Mouse (Mus musculus): Measurements from ENCODE around the gene Atp13a3. TPM values are rescaled to one million over a fixed set of nuclear protein-coding genes. Genes with fewer than 3 reads are reported as not detected.
A peak's percentile ranks its signal among the peaks of the same experiment; 100 is the strongest.
"Not testable (repeated sequence)": the region's sequence is repeated elsewhere in the genome, so short reads cannot be mapped to it uniquely, and the experiment has no call there.

The Atp13a3 gene
- polyA plus RNA-seq, 1 experiment = 13.4 TPM

- no peak for TF ChIP-seq POLR2A (IDR thresholded peaks at IDR 0.05; ENCODE audit: low read depth, low read length)
- no peak for TF ChIP-seq CTCF (IDR thresholded peaks at IDR 0.05; ENCODE audit: extremely low read depth, insufficient read depth, insufficient read length, insufficient replicate concordance)
- no peaks in the 10 kb centered on the region; the same call in 1 of the 2 replicates for H3K4me1 ChIP-seq (ENCODE audit: control insufficient read depth, insufficient read depth, insufficient read length)
- no peak overlapping the region for H3K4me3 ChIP-seq (ENCODE audit: extremely low read depth, insufficient read depth, insufficient read length)
- H3K36me3 ChIP-seq (ENCODE audit: control insufficient read depth, insufficient read depth, low read length) = no peaks in the 10 kb centered on the region
- no peak for DNase-seq (ENCODE audit: low read depth in 1 of 2, low spot score in 2 of 2)
- WGBS = 77% methylated on average over 6 of the region's 6 CpGs
- H3K27ac ChIP-seq (ENCODE audit: insufficient read depth, low read length) = no peak overlapping the region
- H3K27me3 ChIP-seq (ENCODE audit: control insufficient read depth, insufficient read depth, low read length) = no peaks in the 10 kb centered on the region
Observed at GRCm38 (mm10) chr16:30364604-30365003, 41.2 kb downstream of the Atp13a3 start.

GRCm38 (mm10) chr16:30362528-30362927 is 43.2 kb downstream of the Atp13a3 start:
- H3K36me3 ChIP-seq (ENCODE audit: control insufficient read depth, insufficient read depth, low read length) = no peaks in the 10 kb centered on the region
- H3K4me3 ChIP-seq (ENCODE audit: extremely low read depth, insufficient read depth, insufficient read length) = no peak overlapping the region
- no peaks in the 10 kb centered on the region; the same call in 1 of the 2 replicates for H3K4me1 ChIP-seq (ENCODE audit: control insufficient read depth, insufficient read depth, insufficient read length)
- 88% methylated on average over 3 of the region's 3 CpGs for WGBS
- H3K27ac ChIP-seq (ENCODE audit: insufficient read depth, low read length) = no peak overlapping the region
- DNase-seq (ENCODE audit: low read depth in 1 of 2, low spot score in 2 of 2) = no peak
- TF ChIP-seq CTCF (IDR thresholded peaks at IDR 0.05; ENCODE audit: extremely low read depth, insufficient read depth, insufficient read length, insufficient replicate concordance) (no peak), POLR2A (IDR thresholded peaks at IDR 0.05; ENCODE audit: low read depth, low read length) (no peak)
- no peaks in the 10 kb centered on the region for H3K27me3 ChIP-seq (ENCODE audit: control insufficient read depth, insufficient read depth, low read length)

DNA sequence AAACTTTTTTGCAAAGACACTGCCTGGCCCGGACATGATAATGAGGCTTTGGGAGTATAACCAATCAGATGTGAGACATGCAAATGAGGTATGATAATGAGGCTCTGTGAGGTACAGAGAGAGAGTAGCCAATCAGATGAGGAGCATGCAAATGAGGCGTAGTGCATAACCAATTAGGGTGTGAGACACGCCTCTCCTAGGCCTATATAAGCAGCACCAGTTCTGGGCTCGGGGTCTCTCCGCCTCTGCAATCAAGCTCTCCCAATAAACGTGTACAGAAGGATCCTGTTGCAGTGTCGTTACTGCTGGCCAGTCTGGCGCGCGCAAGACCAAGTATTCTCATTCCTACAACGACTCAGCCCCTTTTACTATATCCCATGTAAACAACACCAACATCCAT is 52.3 kb downstream of the Atp13a3 start:
- not testable (repeated sequence) for H3K4me3 ChIP-seq (ENCODE audit: extremely low read depth, insufficient read depth, insufficient read length); H3K27me3 ChIP-seq (ENCODE audit: control insufficient read depth, insufficient read depth, low read length); H3K4me1 ChIP-seq (ENCODE audit: control insufficient read depth, insufficient read depth, insufficient read length); H3K27ac ChIP-seq (ENCODE audit: insufficient read depth, low read length); DNase-seq (ENCODE audit: low read depth in 1 of 2, low spot score in 2 of 2)
- H3K36me3 ChIP-seq (ENCODE audit: control insufficient read depth, insufficient read depth, low read length) = peaks cover 14% of the 10 kb centered on the region
- WGBS = 95% methylated on average over 11 of the region's 11 CpGs

- no peak overlapping the region for H3K27ac ChIP-seq (ENCODE audit: insufficient read depth, low read length)
- peaks cover 6% of the 10 kb centered on the region for H3K36me3 ChIP-seq (ENCODE audit: control insufficient read depth, insufficient read depth, low read length)
- no peak overlapping the region for H3K4me3 ChIP-seq (ENCODE audit: extremely low read depth, insufficient read depth, insufficient read length)
- H3K4me1 ChIP-seq (ENCODE audit: control insufficient read depth, insufficient read depth, insufficient read length) = peaks cover 3% of the 10 kb centered on the region; the same call in 1 of the 2 replicates
- H3K27me3 ChIP-seq (ENCODE audit: control insufficient read depth, insufficient read depth, low read length) = no peaks in the 10 kb centered on the region
- TF ChIP-seq CTCF (IDR thresholded peaks at IDR 0.05; ENCODE audit: extremely low read depth, insufficient read depth, insufficient read length, insufficient replicate concordance) (no peak), POLR2A (IDR thresholded peaks at IDR 0.05; ENCODE audit: low read depth, low read length) (no peak)
- no peak for DNase-seq (ENCODE audit: low read depth in 1 of 2, low spot score in 2 of 2)
Observed at GRCm38 (mm10) chr16:30314236-30314635, 91.5 kb downstream of the Atp13a3 start.

DNA sequence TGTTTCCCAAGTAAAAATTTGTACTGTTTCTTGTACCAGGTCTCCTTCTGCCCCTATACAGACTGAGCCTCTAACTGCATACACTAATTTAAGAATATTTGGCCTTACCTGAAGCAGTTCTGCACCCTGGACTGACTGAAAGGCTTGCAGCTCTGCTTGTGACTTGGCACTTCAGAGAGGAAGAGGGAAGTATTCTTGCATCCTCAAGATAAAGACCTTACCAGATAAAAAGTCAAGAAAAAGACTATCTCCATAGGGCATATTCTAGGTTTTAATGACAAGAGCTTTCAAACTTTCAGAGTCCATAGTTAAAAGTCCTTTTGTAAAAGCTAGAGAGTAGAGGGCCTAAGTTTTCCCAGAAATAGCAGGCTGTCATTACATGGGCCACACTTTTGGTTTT is 95.1 kb downstream of the Atp13a3 start, which contains the start of gene Gp5:
Gp5 (minus strand) TSS at position 133 of the 400 bp plus-strand sequence.
- H3K4me3 ChIP-seq (ENCODE audit: extremely low read depth, insufficient read depth, insufficient read length) = peak within 1 kb of the TSS; percentile 60; the same call in 1 of the 2 replicates

GRCm38 (mm10) chr16:30310171-30310515 is 95.6 kb downstream of the Atp13a3 start:
- TF ChIP-seq POLR2A (IDR thresholded peaks at IDR 0.05; ENCODE audit: low read depth, low read length) = no peak
- no peak for TF ChIP-seq CTCF (IDR thresholded peaks at IDR 0.05; ENCODE audit: extremely low read depth, insufficient read depth, insufficient read length, insufficient replicate concordance)
- 68% methylated on average over 8 of the region's 8 CpGs for WGBS
- Histone ChIP-seq H3K4me3 (ENCODE audit: extremely low read depth, insufficient read depth, insufficient read length) (no peak overlapping the region), H3K4me1 (ENCODE audit: control insufficient read depth, insufficient read depth, insufficient read length) (peaks cover 10% of the 10 kb centered on the region), H3K36me3 (ENCODE audit: control insufficient read depth, insufficient read depth, low read length) (no peaks in the 10 kb centered on the region; the same call in 1 of the 2 replicates), H3K27ac (ENCODE audit: insufficient read depth, low read length) (no peak overlapping the region), H3K27me3 (ENCODE audit: control insufficient read depth, insufficient read depth, low read length) (peaks cover 9% of the 10 kb centered on the region)
- DNase-seq (ENCODE audit: low read depth in 1 of 2, low spot score in 2 of 2) = no peak

More for the DNA sequence above, 95.1 kb downstream of the Atp13a3 start, which contains the start of gene Gp5:
- DNase-seq (ENCODE audit: low read depth in 1 of 2, low spot score in 2 of 2) = no peak
- Histone ChIP-seq H3K27me3 (ENCODE audit: control insufficient read depth, insufficient read depth, low read length) (peaks cover 9% of the 10 kb centered on the region), H3K4me1 (ENCODE audit: control insufficient read depth, insufficient read depth, insufficient read length) (peaks cover 10% of the 10 kb centered on the region), H3K27ac (ENCODE audit: insufficient read depth, low read length) (no peak within 1 kb of the TSS), H3K36me3 (ENCODE audit: control insufficient read depth, insufficient read depth, low read length) (peaks cover 2% of the 10 kb centered on the region)
- TF ChIP-seq CTCF (IDR thresholded peaks at IDR 0.05; ENCODE audit: extremely low read depth, insufficient read depth, insufficient read length, insufficient replicate concordance) (no peak), POLR2A (IDR thresholded peaks at IDR 0.05; ENCODE audit: low read depth, low read length) (no peak)

DNA sequence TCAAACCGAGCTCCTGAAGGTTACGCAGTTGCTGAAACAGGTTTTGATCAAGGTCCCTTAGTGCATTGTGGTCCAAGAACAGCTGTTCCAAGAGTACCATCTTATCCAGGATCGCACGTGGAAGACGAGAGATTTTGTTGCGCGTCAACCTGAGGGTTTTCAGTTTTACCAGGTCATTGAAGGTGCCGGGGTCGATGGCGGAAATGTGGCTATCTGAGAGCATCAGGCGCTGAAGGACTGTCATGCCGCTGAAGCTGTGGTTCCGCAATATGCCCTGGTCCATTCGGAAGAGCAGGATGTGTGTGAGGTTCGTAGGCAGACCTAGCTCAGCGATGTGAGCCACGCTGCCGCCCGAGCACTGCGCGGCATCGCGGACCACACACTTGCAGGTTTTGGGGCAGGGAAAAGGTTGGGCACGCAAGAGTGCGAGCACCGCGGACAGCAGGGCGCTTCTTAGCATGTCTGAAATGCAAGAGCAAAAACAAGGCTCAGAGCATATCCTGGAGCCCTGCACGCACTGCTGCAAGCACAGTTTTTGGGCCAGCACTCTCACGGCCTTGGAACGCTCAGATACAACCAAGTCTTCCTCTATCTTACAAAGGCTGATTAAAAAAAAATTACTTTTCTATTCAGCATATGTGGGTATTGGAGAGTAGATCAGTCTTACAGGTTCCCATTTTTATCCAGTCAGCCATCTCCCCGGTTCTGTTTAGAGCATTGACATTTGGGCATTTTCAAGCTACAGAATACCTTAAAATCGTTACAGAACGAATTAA is 96.2 kb downstream of the Atp13a3 start:
- peaks cover 9% of the 10 kb centered on the region for H3K27me3 ChIP-seq (ENCODE audit: control insufficient read depth, insufficient read depth, low read length)
- H3K27ac ChIP-seq (ENCODE audit: insufficient read depth, low read length) = no peak overlapping the region
- peak overlapping the region; percentile 60 for H3K4me3 ChIP-seq (ENCODE audit: extremely low read depth, insufficient read depth, insufficient read length)
- peaks cover 10% of the 10 kb centered on the region for H3K4me1 ChIP-seq (ENCODE audit: control insufficient read depth, insufficient read depth, insufficient read length)
- peak in 1 of 2 experiments; percentile 4 for DNase-seq (ENCODE audit: low read depth in 1 of 2, low spot score in 2 of 2)
- H3K36me3 ChIP-seq (ENCODE audit: control insufficient read depth, insufficient read depth, low read length) = no peaks in the 10 kb centered on the region
- no peak for TF ChIP-seq CTCF (IDR thresholded peaks at IDR 0.05; ENCODE audit: extremely low read depth, insufficient read depth, insufficient read length, insufficient replicate concordance)
- TF ChIP-seq POLR2A (IDR thresholded peaks at IDR 0.05; ENCODE audit: low read depth, low read length) = no peak
- 8% methylated on average over 34 of the region's 34 CpGs for WGBS

Measured in spleen, adult 2 months (tissue).